Mouse (Mus musculus): Measurements from ENCODE around the gene Myh3. TPM values are rescaled to one million over a fixed set of nuclear protein-coding genes. Genes with fewer than 3 reads are reported as not detected.
A peak's percentile ranks its signal among the peaks of the same experiment; 100 is the strongest.

The Myh3 gene
- polyA plus RNA-seq, 1 experiment from 2014 or later = 46.9 TPM

- H3K9ac ChIP-seq (replicated peaks) = no peak overlapping the region
- no peak overlapping the region for H3K4me3 ChIP-seq (replicated peaks)
- no peaks in the 10 kb centered on the region for H3K9me3 ChIP-seq
- H3K4me2 ChIP-seq = no peak overlapping the region
- H3K27ac ChIP-seq = no peak overlapping the region
- no peaks in the 10 kb centered on the region for H3K4me1 ChIP-seq (replicated peaks)
- no peak for ATAC-seq (ENCODE audit: insufficient number of reproducible peaks, insufficient read depth, low FRiP score, low TSS enrichment, low read depth)
- WGBS = 78% methylated on average over 11 of the region's 11 CpGs
- H3K27me3 ChIP-seq = no peaks in the 10 kb centered on the region
- no peaks in the 10 kb centered on the region for H3K36me3 ChIP-seq
These were observed 26.6 kb downstream of the Myh3 start for GRCm38 (mm10) chr11:67104714-67105113.

- WGBS = 42% methylated on average over 4 of the region's 4 CpGs
- Histone ChIP-seq H3K4me3 (replicated peaks) (no peak overlapping the region), H3K27me3 (no peaks in the 10 kb centered on the region), H3K9ac (replicated peaks) (no peak overlapping the region), H3K27ac (no peak overlapping the region), H3K9me3 (no peaks in the 10 kb centered on the region), H3K36me3 (no peaks in the 10 kb centered on the region), H3K4me2 (no peak overlapping the region), H3K4me1 (replicated peaks) (no peaks in the 10 kb centered on the region)
- ATAC-seq (ENCODE audit: insufficient number of reproducible peaks, insufficient read depth, low FRiP score, low TSS enrichment, low read depth) = peak; percentile 78
These were observed 27.6 kb downstream of the Myh3 start for GRCm38 (mm10) chr11:67105689-67106088.

- H3K27ac ChIP-seq = no peak overlapping the region
- H3K4me2 ChIP-seq = no peak overlapping the region
- no peak overlapping the region for H3K9ac ChIP-seq (replicated peaks)
- peaks cover 7% of the 10 kb centered on the region for H3K27me3 ChIP-seq
- no peaks in the 10 kb centered on the region for H3K36me3 ChIP-seq
- no peak overlapping the region for H3K4me3 ChIP-seq (replicated peaks)
- 90% methylated on average over 10 of the region's 10 CpGs for WGBS
- no peaks in the 10 kb centered on the region for H3K9me3 ChIP-seq
- no peaks in the 10 kb centered on the region for H3K4me1 ChIP-seq (replicated peaks)
- no peak for ATAC-seq (ENCODE audit: insufficient number of reproducible peaks, insufficient read depth, low FRiP score, low TSS enrichment, low read depth)
These were observed 28.9 kb downstream of the Myh3 start for GRCm38 (mm10) chr11:67106973-67107372.

- WGBS = 35% methylated on average over 5 of the region's 5 CpGs
- no peaks in the 10 kb centered on the region for H3K9me3 ChIP-seq
- no peak overlapping the region for H3K9ac ChIP-seq (replicated peaks)
- H3K27me3 ChIP-seq = peaks cover 8% of the 10 kb centered on the region
- no peak for ATAC-seq (ENCODE audit: insufficient number of reproducible peaks, insufficient read depth, low FRiP score, low TSS enrichment, low read depth)
- H3K36me3 ChIP-seq = no peaks in the 10 kb centered on the region
- no peak overlapping the region for H3K4me3 ChIP-seq (replicated peaks)
- no peaks in the 10 kb centered on the region for H3K4me1 ChIP-seq (replicated peaks)
- H3K4me2 ChIP-seq = no peak overlapping the region
- H3K27ac ChIP-seq = no peak overlapping the region
These were observed 32.3 kb downstream of the Myh3 start for GRCm38 (mm10) chr11:67110168-67110948.

GRCm38 (mm10) chr11:67112019-67112850 lies 34.1 kb downstream of the Myh3 start:
- Histone ChIP-seq H3K4me2 (no peak overlapping the region), H3K9ac (replicated peaks) (no peak overlapping the region), H3K27me3 (peaks cover 10% of the 10 kb centered on the region), H3K9me3 (no peaks in the 10 kb centered on the region), H3K4me1 (replicated peaks) (no peaks in the 10 kb centered on the region), H3K36me3 (no peaks in the 10 kb centered on the region), H3K4me3 (replicated peaks) (no peak overlapping the region), H3K27ac (no peak overlapping the region)
- no peak for ATAC-seq (ENCODE audit: insufficient number of reproducible peaks, insufficient read depth, low FRiP score, low TSS enrichment, low read depth)
- 33% methylated on average over 11 of the region's 11 CpGs for WGBS

- no peak overlapping the region for H3K27ac ChIP-seq
- H3K9ac ChIP-seq (replicated peaks) = no peak overlapping the region
- no peak overlapping the region for H3K4me2 ChIP-seq
- no peaks in the 10 kb centered on the region for H3K9me3 ChIP-seq
- no peaks in the 10 kb centered on the region for H3K36me3 ChIP-seq
- no peak for ATAC-seq (ENCODE audit: insufficient number of reproducible peaks, insufficient read depth, low FRiP score, low TSS enrichment, low read depth)
- WGBS = 41% methylated on average over 11 of the region's 11 CpGs
- H3K27me3 ChIP-seq = peaks cover 10% of the 10 kb centered on the region
- no peak overlapping the region for H3K4me3 ChIP-seq (replicated peaks)
- H3K4me1 ChIP-seq (replicated peaks) = no peaks in the 10 kb centered on the region
These were observed 34.7 kb downstream of the Myh3 start for GRCm38 (mm10) chr11:67112851-67113202.

GRCm38 (mm10) chr11:67113381-67113780 lies 35.3 kb downstream of the Myh3 start:
- WGBS = 90% methylated on average over 6 of the region's 6 CpGs
- peaks cover 10% of the 10 kb centered on the region for H3K27me3 ChIP-seq
- no peaks in the 10 kb centered on the region for H3K36me3 ChIP-seq
- H3K4me3 ChIP-seq (replicated peaks) = no peak overlapping the region
- H3K9me3 ChIP-seq = no peaks in the 10 kb centered on the region
- H3K4me1 ChIP-seq (replicated peaks) = no peaks in the 10 kb centered on the region
- no peak overlapping the region for H3K4me2 ChIP-seq
- no peak overlapping the region for H3K27ac ChIP-seq
- ATAC-seq (ENCODE audit: insufficient number of reproducible peaks, insufficient read depth, low FRiP score, low TSS enrichment, low read depth) = no peak
- no peak overlapping the region for H3K9ac ChIP-seq (replicated peaks)

GRCm38 (mm10) chr11:67114261-67114660 lies 36.2 kb downstream of the Myh3 start:
- Histone ChIP-seq H3K27me3 (peaks cover 10% of the 10 kb centered on the region), H3K4me2 (no peak overlapping the region), H3K27ac (no peak overlapping the region), H3K4me1 (replicated peaks) (no peaks in the 10 kb centered on the region), H3K9ac (replicated peaks) (no peak overlapping the region), H3K4me3 (replicated peaks) (no peak overlapping the region), H3K9me3 (no peaks in the 10 kb centered on the region), H3K36me3 (no peaks in the 10 kb centered on the region)
- WGBS = 92% methylated on average over 5 of the region's 5 CpGs
- ATAC-seq (ENCODE audit: insufficient number of reproducible peaks, insufficient read depth, low FRiP score, low TSS enrichment, low read depth) = no peak

- Histone ChIP-seq H3K9ac (replicated peaks) (no peak overlapping the region), H3K27me3 (peaks cover 10% of the 10 kb centered on the region), H3K36me3 (no peaks in the 10 kb centered on the region), H3K4me2 (no peak overlapping the region), H3K9me3 (no peaks in the 10 kb centered on the region), H3K4me3 (replicated peaks) (no peak overlapping the region), H3K4me1 (replicated peaks) (no peaks in the 10 kb centered on the region), H3K27ac (no peak overlapping the region)
- 89% methylated on average over 12 of the region's 12 CpGs for WGBS
- ATAC-seq (ENCODE audit: insufficient number of reproducible peaks, insufficient read depth, low FRiP score, low TSS enrichment, low read depth) = no peak
These were observed 36.8 kb downstream of the Myh3 start for GRCm38 (mm10) chr11:67114901-67115300.

- H3K4me1 ChIP-seq (replicated peaks) = peaks cover 9% of the 10 kb centered on the region; the same call in 1 of the 2 replicates
- 72% methylated on average over 5 of the region's 5 CpGs for WGBS
- no peak for ATAC-seq (ENCODE audit: insufficient number of reproducible peaks, insufficient read depth, low FRiP score, low TSS enrichment, low read depth)
These were observed 38.6 kb downstream of the Myh3 start for GRCm38 (mm10) chr11:67116725-67117124.

GRCm38 (mm10) chr11:67119539-67120070 lies 41.5 kb downstream of the Myh3 start:
- Histone ChIP-seq H3K4me3 (replicated peaks) (no peak overlapping the region), H3K36me3 (no peaks in the 10 kb centered on the region), H3K27ac (no peak overlapping the region), H3K4me1 (replicated peaks) (peaks cover 9% of the 10 kb centered on the region; the same call in 1 of the 2 replicates), H3K27me3 (0 out of 2 replicates have a peak, but pooled peaks cover 4% of the 10 kb centered on the region), H3K9me3 (no peaks in the 10 kb centered on the region), H3K9ac (replicated peaks) (no peak overlapping the region), H3K4me2 (no peak overlapping the region)
- ATAC-seq (ENCODE audit: insufficient number of reproducible peaks, insufficient read depth, low FRiP score, low TSS enrichment, low read depth) = no peak
- 46% methylated on average over 4 of the region's 4 CpGs for WGBS

More at GRCm38 (mm10) chr11:67116725-67117124, 38.6 kb downstream of the Myh3 start:
- Histone ChIP-seq H3K27ac (no peak overlapping the region), H3K9ac (replicated peaks) (no peak overlapping the region), H3K4me2 (no peak overlapping the region), H3K27me3 (0 out of 2 replicates have a peak, but pooled peaks cover 4% of the 10 kb centered on the region), H3K36me3 (no peaks in the 10 kb centered on the region), H3K9me3 (no peaks in the 10 kb centered on the region), H3K4me3 (replicated peaks) (no peak overlapping the region)
